Mouse (Mus musculus) brain, adult 2 months (tissue): ENCODE measurements around the gene Gm26620.

Source experiments
- DNase-seq: peaks from one replicate; pipeline ENCODE4 v3.0.0; 2011; ENCODE audit warnings: low read depth, low spot score

The Gm26620 gene

DNA sequence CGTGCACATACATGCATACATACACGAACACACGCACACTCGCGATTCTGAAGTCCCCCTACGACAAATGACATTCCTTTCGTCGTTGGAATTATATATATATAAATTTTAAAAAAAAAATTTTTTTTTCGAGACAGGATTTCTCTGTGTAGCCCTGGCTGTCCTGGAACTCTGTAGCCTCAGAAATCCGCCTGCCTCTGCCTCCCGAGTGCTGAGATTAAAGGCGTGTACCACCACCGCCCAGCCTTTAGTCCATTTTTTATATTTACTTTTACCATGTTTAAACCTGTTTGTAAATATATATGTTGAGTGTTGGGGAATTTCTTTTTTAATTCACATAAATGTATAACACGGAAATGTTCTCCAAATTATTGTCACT is 16.0 kb upstream of the Gm26620 start:
- DNase-seq, result no peak

DNA sequence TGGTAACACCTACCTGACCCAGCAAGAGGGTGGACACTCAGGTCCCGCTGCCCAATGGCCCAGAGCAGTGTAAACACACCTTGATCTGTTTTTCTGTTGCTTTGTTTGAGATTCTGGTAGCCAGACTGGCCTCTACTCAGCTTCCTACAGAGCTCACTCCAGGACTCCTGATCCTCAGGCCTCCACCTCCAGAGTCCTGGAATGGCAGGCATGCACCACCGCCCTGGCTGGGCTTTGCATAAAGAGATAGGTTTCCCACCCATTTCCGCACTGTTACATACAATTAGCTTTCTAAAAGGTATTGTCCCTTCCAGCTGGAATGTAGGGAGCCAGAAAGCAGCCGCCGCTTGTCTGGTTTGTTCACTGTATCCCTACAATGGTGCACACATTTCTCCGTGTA is 13.5 kb upstream of the Gm26620 start:
- no peak for DNase-seq

DNA sequence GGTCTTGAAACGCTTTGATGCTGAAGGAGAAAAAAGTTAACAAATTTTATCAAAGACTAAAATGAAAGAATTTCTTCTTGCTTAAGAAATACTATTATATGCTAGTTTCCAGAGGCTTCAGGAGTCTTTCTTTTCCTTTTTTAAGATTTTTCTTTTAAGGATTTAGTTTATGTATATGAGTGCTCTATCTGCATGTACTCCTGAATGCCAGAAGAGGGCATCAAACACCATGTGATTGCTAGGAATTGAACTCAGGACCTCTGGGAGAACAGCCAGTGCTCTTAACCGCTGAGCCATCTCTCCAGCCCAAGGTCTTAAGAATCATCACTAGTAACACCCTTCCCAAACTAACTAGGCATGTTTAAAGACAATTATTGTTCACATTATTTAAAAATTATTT is 12.9 kb upstream of the Gm26620 start:
- no peak for DNase-seq

DNA sequence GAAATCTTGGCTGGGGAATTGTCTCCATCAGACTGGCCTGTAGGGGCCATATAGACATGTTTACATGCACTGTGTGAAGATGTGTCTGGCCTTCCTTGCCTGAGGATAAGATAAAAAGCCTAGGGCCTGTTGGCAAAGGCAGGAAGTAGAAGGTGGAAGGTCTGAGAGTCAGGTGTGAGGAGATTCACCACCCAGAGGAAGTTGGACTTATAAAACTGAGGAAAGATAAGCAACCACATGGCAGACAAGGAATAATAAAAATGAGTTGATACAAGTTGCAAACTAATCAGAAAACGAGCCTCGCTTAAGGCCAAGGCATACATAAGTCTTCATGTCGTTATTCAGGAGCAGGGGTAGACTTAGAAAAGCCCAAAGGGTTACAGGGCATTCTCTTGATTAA is 9.2 kb upstream of the Gm26620 start:
- DNase-seq, result no peak

GRCm38 (mm10) chr1:170876906-170877305 is 8.0 kb upstream of the Gm26620 start:
- DNase-seq, result no peak

- DNase-seq, result no peak
Measured at GRCm38 (mm10) chr1:170882915-170883485, 1.9 kb upstream of the Gm26620 start.

DNA sequence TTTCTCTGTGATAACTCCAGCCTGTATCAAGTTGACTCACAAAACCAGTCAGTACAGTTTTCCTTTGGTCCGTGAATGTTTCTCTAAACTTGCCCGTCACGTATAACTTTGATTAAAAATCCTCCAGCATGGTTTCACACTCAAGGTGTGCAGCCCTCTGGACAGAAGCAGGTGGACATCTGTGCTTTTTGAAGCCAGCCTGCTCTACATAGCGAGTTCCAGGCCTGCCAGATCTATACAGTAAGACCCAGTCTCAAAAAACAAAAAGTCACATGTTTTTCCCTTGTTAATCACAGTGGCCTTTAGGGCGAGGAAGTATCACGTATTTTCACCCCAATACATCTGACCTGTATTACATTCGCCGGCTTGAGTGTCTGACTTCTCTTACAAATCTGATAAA is 475 bp upstream of the Gm26620 start:
- DNase-seq, result no peak

- DNase-seq, result peak; percentile 24
Measured at GRCm38 (mm10) chr1:170886044-170886458, 1.2 kb downstream of the Gm26620 start.

DNA sequence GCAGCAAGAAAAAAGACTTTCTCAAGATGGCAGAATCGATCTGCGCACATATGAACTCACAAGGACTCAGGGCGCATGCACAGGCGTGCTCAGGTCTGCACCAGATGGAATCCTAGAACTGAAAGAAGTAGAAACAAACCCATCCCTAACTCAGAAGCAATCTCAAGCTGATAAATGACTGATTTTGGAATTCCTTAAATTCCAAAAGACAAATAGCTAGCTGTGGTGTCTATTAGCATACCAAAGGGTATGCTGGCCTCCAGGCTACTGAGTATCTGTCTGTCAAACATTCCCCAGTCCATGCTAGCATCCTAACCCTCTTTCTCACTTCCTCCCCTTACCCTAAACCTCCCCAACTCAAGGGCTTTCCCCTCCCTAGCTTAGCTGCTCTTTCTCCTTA is 4.4 kb downstream of the Gm26620 start:
- DNase-seq, result no peak

DNA sequence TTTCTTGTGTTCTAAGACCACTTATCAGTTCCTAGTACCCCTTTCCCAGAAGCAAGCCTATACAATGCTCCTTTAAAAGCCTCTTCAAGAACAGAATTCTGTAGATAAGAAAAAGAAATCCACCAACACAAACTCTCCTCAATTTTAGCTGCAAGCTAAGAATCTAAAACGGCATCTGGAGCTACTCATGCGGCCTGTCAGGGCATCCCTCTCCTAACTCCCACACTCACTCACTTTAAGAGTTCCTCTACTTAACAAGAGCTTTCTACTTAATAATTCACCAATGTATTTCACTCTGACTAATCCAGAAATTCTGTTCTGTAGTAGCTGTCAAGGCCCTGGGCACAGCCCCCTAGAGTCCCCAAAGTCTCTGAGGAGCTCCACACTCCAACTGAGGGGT is 6.8 kb downstream of the Gm26620 start:
- DNase-seq, result peak; percentile 45

GRCm38 (mm10) chr1:170892279-170892678 is 7.4 kb downstream of the Gm26620 start:
- no peak for DNase-seq

DNA sequence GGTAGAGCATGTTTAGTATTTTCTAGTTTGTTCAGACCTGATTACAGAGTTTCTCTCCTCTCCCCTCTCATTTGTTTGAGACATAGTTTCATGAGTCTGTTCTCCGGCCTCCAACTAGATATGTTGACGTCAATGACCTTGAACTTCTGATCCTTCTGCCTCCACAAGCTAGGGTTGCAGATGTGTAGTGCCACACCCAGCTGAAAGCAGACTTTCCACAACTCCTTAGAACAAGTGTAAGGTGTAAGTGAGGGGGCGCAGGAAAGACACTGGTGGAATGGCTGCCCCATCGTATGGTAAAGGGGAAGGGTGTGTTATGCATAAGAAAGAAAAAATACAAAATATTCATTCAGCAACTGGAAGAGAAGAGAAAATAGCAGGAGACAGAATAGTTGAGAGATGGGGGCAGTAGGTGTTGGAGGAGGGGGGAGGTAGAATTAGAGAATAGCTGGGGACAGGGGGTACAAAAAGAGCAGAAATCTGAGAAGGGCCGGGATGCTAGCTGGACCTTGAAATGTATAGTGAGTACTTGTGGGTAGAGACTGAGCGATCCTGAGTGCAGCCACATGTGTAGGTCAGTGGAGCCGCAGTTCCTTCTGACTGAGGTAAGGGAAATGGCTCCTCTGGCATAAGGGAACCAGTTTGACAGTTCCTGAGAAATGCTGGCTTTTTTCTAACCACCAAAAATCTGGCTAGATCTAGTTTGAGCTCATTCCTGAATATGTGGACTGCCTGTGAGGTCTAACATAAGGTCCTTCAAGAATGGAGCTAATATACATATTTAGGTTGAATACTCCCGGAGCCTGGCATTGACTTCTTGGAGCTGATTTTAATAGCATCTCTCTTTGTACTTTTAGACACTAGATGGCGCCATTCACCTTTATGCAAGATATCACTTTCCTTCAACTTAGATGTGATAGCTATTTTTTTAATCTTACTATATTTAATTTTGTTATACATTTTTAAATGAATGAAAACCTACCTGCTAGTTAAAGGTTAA is 10.0 kb downstream of the Gm26620 start:
- peak; percentile 69 for DNase-seq

DNA sequence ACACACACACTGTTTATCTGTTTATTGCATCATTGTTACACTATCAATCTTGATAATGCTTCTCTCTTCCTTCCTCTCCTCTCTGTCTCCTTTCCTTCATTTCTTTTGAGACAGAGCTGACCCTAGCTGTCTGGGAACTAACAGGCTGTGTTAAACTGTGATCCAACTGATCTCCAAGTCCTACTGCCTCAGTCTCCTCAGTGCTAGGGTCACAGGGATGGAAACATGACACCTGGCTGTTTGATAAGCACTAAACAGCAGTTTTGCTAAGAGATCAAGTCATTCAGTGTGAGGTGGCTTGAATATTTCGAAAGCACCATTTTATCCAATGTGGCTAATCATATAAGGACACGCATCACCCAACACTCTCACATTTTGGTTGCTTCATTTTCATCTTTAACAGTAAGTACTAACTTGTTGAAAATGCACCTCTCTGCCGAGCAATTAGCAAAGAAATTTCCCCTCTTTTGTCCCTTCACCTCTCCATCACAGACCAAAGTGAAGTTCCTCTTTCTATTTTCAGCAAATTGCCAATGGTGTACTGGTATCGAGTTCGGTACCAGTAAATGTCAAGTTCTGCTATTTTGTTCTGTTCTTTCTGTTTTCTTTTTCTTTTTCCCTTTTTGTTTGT is 11.9 kb downstream of the Gm26620 start:
- no peak for DNase-seq

DNA sequence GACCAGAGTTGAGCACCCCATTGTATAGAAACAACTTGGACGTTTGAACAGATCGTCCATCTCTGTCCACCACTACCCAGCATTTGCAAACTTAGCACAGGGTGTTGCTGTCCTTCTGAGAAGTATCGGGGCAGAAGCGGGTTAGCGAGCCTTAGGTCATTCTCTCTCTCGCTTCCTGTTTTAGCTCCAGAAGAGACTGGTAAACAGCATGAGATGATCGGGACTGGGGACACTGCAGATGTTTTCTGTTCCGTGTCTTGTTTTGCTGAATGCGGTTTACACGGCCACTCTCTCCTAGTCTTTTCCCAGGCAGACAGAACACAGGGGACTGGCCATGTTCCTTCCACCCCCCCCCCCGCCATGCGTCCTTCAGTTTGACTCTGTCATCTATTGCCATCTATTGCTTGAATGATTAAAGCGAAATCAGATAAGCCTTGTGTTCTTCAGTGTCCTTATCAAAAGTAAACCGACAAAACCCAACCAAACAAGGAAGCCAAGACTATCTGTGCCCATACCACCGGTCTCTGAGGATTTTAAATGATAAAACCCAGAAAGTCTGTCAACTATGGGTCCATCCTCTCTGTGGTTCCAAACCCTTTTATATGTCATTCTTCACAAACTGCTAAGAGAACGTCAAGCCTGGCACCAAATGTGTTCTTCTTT is 13.7 kb downstream of the Gm26620 start:
- DNase-seq, result peak; percentile 44

DNA sequence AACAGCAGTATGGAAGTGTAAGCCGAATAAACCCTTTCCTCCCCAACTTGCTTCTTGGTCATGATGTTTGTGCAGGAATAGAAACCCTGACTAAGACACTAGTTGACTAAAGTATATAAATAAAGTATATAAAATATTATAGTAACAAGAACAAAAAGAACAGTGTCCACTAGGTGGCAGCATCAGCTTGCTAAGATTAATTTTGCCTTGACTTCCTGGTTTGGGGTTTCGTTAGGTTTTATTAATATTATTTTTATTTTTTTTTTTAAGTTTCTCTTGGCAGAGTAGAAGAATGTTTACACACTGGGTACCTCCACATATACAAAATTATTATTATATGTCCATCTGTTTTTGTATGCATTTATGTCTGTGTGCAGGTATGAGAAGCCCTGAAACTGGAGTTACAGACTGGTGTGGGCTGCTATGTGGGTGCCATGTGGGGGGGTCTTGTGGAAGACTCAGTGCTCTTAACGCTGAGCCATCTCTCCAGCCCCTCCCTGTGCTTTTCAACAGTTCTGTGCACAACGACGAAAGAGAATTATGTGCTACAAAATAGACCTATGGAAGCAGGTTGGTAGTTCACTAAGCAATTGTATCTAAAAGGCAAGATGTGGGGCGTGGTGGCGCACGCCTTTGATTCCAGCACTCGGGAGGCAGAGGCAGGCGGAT is 16.1 kb downstream of the Gm26620 start:
- peak; percentile 70 for DNase-seq

DNA sequence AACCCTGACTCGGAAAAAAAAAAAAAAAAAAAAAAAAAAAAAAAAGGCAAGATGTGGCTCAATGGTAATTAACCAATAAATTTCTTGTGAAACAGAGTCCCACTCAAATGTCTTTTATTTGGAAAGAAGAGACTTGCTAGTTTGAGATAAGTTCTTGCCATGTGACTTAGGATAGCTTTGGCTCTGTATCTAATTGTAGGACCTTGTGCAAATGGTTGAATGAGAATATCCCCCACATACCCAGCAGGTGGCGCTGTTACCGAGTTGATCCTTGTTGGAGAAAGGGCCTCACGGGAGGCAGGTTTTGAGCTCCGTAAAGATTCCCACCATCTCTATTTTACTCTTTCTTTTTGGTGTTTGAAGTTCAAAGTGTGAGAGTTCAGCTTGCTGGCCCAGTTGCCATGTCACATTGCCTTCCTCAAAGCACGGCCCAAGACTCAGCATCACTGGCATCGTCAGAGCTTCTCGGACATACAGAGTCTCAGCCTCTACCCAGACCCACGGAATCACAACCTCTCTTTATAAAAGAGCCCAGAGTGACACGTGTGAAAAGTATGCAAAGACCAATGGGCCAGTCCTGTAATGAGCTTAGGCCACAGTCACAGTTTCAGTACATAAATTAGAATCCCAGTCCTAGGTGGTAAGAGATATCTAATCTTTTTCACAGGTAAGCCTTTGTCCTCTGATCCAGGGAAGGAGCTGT is 16.8 kb downstream of the Gm26620 start:
- peak; percentile 92 for DNase-seq

DNA sequence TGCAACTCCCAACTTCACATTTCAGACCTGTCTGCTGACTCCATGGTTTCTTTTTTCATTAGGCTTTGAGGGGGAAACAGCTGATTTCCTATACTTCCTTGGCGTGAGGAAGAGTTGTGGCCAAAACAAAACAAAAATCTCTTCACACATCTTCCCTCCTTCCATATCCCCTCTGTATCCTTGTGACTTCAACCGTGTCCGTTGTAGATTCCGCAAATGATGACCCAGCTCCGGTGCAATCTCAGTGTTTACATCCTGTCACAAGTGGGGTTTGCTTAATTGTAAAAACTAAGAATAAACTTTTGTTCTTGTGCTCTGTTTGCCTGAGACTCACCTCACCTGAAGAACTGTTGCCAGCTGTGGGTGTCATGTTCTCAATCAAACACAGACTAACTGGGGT is 18.6 kb downstream of the Gm26620 start:
- DNase-seq, result no peak

GRCm38 (mm10) chr1:170907111-170907455 is 22.2 kb downstream of the Gm26620 start:
- DNase-seq, result no peak

DNA sequence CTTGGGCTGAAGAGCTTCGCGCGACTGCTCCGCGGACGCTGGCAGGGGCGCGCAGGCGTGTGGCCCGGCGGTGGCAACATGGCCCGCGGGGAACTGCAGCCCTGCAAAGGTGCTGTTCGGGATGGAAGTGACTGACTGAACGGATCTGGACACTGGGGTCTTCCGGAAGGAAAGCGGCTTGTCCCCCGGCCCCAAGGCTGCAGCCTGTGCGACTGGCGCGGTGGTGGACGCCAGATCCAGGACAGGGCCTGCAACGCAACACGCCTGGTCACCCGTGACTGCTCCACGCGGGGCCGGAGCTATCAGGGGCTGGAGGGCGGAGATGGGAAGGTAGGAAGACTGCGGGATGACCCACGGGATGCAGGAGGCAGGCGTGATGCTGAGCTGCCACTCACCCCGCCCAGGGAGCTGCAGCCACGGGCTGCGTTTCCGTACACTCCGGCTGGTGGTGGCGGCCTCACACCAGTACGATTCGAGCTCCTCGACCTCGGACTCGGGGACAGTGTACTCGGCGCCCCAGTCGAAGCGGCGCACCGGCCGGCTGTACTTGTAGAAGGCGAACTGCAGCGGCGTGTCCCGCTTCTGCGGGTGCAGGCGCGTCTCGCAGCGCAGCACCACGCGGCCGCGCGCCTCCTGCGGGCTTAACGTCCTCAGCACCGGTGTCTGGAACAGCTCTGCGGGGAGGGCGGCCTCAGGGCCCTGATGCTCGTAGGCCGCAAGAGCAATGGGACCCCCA is 22.8 kb downstream of the Gm26620 start:
- DNase-seq, result peak; percentile 82

GRCm38 (mm10) chr1:170908341-170908740 is 23.5 kb downstream of the Gm26620 start:
- DNase-seq, result peak; percentile 69
